Mouse (Mus musculus): ENCODE data around the gene Ppp3ca. TPM values are rescaled to one million over a fixed set of nuclear protein-coding genes. Genes with fewer than 3 reads are reported as not detected.

The Ppp3ca gene
- polyA plus RNA-seq, 1 experiment from 2014 or later = 10.7 TPM

DNA sequence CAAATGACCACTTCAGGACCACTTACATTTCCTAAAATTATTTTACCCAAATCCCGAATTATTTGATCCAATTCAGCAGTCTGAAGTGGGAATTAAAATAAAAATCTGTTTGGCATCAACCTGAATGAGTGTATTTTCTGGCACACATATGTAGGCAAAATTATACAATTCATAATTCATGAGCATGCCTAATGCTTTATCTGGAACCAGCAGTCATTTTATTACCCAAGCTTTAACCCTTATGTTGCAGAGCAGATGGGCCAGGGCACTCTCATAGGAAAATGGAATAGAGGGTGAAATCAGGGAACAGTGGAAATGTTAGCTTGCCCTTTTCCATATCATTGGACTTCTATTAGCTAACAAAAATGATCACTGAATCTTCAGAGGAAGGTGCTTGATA, 307.9 kb downstream of the Ppp3ca start:
- no peak for ATAC-seq (ENCODE audit: insufficient read depth)
- no peaks in the 10 kb centered on the region for H3K9me3 ChIP-seq (replicated peaks)
- H3K4me2 ChIP-seq = no peak overlapping the region

DNA sequence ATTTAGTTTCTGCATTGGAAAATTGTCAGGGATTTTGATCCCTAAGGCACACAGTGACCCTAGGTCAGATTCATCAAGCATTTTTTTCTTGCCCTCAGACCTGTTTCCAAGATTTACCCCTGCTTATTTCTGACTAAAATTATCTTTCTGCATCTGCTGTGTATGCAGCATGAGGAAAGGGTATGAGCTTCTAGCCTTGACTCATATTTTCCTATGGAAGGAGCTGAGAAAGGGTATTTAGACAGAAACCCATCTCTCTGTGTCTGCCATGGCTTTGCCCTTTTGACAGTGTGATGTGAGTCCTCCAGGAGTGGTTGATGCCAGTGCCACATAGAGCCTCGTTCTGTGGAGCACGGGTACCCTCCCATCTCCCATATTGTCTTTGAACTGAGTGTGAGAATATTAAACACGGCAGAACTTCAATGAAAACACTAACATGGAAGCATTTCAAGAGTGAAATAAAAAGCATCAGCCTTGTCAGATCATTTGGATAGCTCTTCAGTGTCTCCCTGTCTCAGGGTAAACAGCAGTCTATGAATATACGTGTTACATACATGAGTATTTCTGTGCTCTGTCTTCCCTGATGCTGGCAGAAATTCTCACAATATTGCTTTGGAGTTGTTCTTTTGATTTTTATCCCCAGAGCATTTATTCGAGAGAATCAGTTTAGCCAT, 311.1 kb downstream of the Ppp3ca start:
- Histone ChIP-seq H3K27ac (replicated peaks) (no peak overlapping the region), H3K27me3 (no peaks in the 10 kb centered on the region), H3K9me3 (replicated peaks) (no peaks in the 10 kb centered on the region), H3K36me3 (replicated peaks) (no peaks in the 10 kb centered on the region), H3K9ac (no peak overlapping the region), H3K4me2 (no peak overlapping the region), H3K4me1 (replicated peaks) (no peaks in the 10 kb centered on the region), H3K4me3 (replicated peaks) (no peak overlapping the region)
- 66% methylated on average over 5 of the region's 5 CpGs for WGBS (ENCODE audit: insufficient replicate concordance)
- ATAC-seq (ENCODE audit: insufficient read depth) = no peak

More for the DNA sequence above, 307.9 kb downstream of the Ppp3ca start:
- H3K36me3 ChIP-seq (replicated peaks) = no peaks in the 10 kb centered on the region
- no peak overlapping the region for H3K27ac ChIP-seq (replicated peaks)
- H3K4me3 ChIP-seq (replicated peaks) = no peak overlapping the region
- H3K27me3 ChIP-seq = no peaks in the 10 kb centered on the region
- H3K9ac ChIP-seq = no peak overlapping the region
- 27% methylated on average over 1 of the region's 1 CpGs for WGBS (ENCODE audit: insufficient replicate concordance)
- no peaks in the 10 kb centered on the region for H3K4me1 ChIP-seq (replicated peaks)

- H3K4me3 ChIP-seq (replicated peaks) = no peak overlapping the region
- no peaks in the 10 kb centered on the region for H3K9me3 ChIP-seq (replicated peaks)
- ATAC-seq (ENCODE audit: insufficient read depth) = no peak
- WGBS (ENCODE audit: insufficient replicate concordance) = 66% methylated on average over 4 of the region's 4 CpGs
- H3K27ac ChIP-seq (replicated peaks) = no peak overlapping the region
- H3K4me1 ChIP-seq (replicated peaks) = no peaks in the 10 kb centered on the region
- H3K27me3 ChIP-seq = no peaks in the 10 kb centered on the region
- H3K9ac ChIP-seq = no peak overlapping the region
- no peaks in the 10 kb centered on the region for H3K36me3 ChIP-seq (replicated peaks)
- no peak overlapping the region for H3K4me2 ChIP-seq
These were observed 311.6 kb downstream of the Ppp3ca start for GRCm38 (mm10) chr3:136981589-136981924.

DNA sequence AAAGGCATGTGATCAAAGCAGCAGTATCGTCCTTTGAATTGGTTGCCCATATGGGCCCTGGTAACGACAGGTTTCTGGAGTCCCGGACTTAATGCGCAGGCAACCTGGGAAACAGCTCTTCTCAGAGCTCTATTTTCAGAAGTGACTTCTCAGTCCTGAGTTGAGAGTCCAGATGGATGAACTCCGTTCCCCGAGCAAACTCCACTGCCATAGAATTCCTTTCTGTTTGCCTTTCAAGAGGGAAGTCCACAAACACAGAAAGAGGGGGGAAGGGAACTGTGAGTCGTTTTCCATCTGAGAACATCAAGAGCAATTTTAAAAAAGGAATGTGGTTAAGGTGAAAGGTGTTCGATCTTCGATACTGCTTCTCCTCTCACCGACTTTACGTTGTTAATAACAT, 312.1 kb downstream of the Ppp3ca start:
- WGBS (ENCODE audit: insufficient replicate concordance) = 74% methylated on average over 11 of the region's 11 CpGs
- H3K4me2 ChIP-seq = no peak overlapping the region
- H3K4me1 ChIP-seq (replicated peaks) = no peaks in the 10 kb centered on the region
- H3K4me3 ChIP-seq (replicated peaks) = no peak overlapping the region
- H3K9ac ChIP-seq = no peak overlapping the region
- H3K36me3 ChIP-seq (replicated peaks) = no peaks in the 10 kb centered on the region
- ATAC-seq (ENCODE audit: insufficient read depth) = no peak
- H3K27me3 ChIP-seq = no peaks in the 10 kb centered on the region
- H3K9me3 ChIP-seq (replicated peaks) = no peaks in the 10 kb centered on the region
- H3K27ac ChIP-seq (replicated peaks) = no peak overlapping the region

DNA sequence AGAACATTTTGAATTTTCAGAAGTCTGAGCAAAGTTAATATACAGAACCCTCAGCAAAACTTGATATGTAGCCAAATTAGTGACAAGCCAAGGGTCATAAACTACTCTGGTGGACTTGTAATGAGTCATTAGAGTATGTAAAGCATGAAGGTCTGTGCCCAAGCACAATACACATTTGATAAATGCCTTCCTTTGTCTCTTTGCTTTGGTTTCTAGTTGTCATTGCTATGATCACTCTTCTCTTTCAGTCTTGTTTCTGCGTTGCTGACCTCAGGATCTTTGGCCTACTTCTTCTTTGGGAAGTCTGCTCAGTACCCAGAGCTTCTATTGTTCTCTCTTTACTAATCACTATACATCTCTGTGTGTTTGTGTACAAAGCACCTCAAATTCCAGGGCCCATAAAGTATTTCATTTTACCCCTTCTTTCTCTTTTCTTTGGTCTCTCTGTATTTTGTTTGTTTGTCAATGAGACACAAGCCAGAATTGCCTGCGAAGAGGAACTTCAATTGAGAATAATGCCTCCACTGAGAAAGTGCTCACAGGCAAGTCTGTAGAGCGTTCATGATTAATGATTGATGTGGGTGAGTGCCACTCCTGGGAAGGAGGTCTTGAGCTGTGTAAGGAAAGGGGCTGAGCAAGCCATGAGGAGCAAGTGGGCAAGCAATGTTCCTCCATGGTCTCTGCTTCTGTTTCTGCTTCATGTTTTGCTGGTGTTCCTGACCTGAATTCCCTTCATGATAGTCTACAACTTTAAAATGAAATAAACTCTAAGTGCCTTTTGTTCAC, 316.4 kb downstream of the Ppp3ca start:
- Histone ChIP-seq H3K9ac (no peak overlapping the region), H3K27me3 (no peaks in the 10 kb centered on the region), H3K27ac (replicated peaks) (no peak overlapping the region), H3K4me1 (replicated peaks) (no peaks in the 10 kb centered on the region), H3K9me3 (replicated peaks) (no peaks in the 10 kb centered on the region), H3K36me3 (replicated peaks) (no peaks in the 10 kb centered on the region), H3K4me3 (replicated peaks) (no peak overlapping the region), H3K4me2 (no peak overlapping the region)
- no peak for ATAC-seq (ENCODE audit: insufficient read depth)
- WGBS (ENCODE audit: insufficient replicate concordance) = 45% methylated on average over 3 of the region's 3 CpGs

Small RNA genes lying within 50 kb of the gene (microRNA-seq; reads per million reads assigned to microRNA genes)
- not detected for gene Gm44327
